Mouse (Mus musculus): Measurements from ENCODE around the gene Ggact. TPM values are rescaled to one million over a fixed set of nuclear protein-coding genes. Genes with fewer than 3 reads are reported as not detected.

The Ggact gene
- total RNA-seq, 2 experiments from 2014 or later, result 11.4 to 11.5 TPM

- DNase-seq, result no peak
- intact Hi-C loops (cut with DNase I), result loop anchor here (10.0 kb wide), 2 partner anchors 488 to 648 kb away; no protein-coding TSS in a partner anchor
These were observed 40.9 kb downstream of the Ggact start for GRCm38 (mm10) chr14:122872612-122873011.

- intact Hi-C loops (cut with DNase I), result loop anchor here (10.0 kb wide), 2 partner anchors 487 to 647 kb away; no protein-coding TSS in a partner anchor
- DNase-seq, result no peak
These were observed 41.5 kb downstream of the Ggact start for GRCm38 (mm10) chr14:122871841-122872580.

GRCm38 (mm10) chr14:122869831-122870230, 43.7 kb downstream of the Ggact start:
- DNase-seq, result no peak
- intact Hi-C loops (cut with DNase I), result loop anchor here (10.0 kb wide), 2 partner anchors 485 to 645 kb away; no protein-coding TSS in a partner anchor

GRCm38 (mm10) chr14:122867531-122868285, 45.8 kb downstream of the Ggact start:
- intact Hi-C loops (cut with DNase I), result no loop called here
- DNase-seq, result peak; percentile 61

GRCm38 (mm10) chr14:122865462-122866129, 48.0 kb downstream of the Ggact start:
- intact Hi-C loops (cut with DNase I), result no loop called here
- DNase-seq, result no peak

- peak; percentile 54 for DNase-seq
- intact Hi-C loops (cut with DNase I), result no loop called here
These were observed 50.9 kb downstream of the Ggact start for GRCm38 (mm10) chr14:122862623-122863022.

GRCm38 (mm10) chr14:122859792-122860191, 53.8 kb downstream of the Ggact start:
- no peak for DNase-seq
- intact Hi-C loops (cut with DNase I), result no loop called here

- intact Hi-C loops (cut with DNase I), result no loop called here
- DNase-seq, result no peak
These were observed 61.0 kb downstream of the Ggact start for GRCm38 (mm10) chr14:122852506-122853057.

GRCm38 (mm10) chr14:122837018-122837417, 76.5 kb downstream of the Ggact start:
- DNase-seq, result peak; percentile 42
- intact Hi-C loops (cut with DNase I), result no loop called here

- DNase-seq, result no peak
- intact Hi-C loops (cut with DNase I), result no loop called here
These were observed 77.3 kb downstream of the Ggact start for GRCm38 (mm10) chr14:122836221-122836620.

- no peak for DNase-seq
- intact Hi-C loops (cut with DNase I), result no loop called here
These were observed 77.9 kb downstream of the Ggact start for GRCm38 (mm10) chr14:122835487-122836190.

- no peak for DNase-seq
- intact Hi-C loops (cut with DNase I), result no loop called here
These were observed 78.8 kb downstream of the Ggact start for GRCm38 (mm10) chr14:122834753-122835152.

- DNase-seq, result no peak
- intact Hi-C loops (cut with DNase I), result no loop called here
These were observed 79.9 kb downstream of the Ggact start for GRCm38 (mm10) chr14:122833666-122834065.

- intact Hi-C loops (cut with DNase I), result no loop called here
- no peak for DNase-seq
These were observed 83.1 kb downstream of the Ggact start for GRCm38 (mm10) chr14:122830433-122830832.

- DNase-seq, result no peak
- intact Hi-C loops (cut with DNase I), result no loop called here
These were observed 88.1 kb downstream of the Ggact start for GRCm38 (mm10) chr14:122825464-122825863.

GRCm38 (mm10) chr14:122823791-122824190, 89.8 kb downstream of the Ggact start:
- intact Hi-C loops (cut with DNase I), result no loop called here
- no peak for DNase-seq

GRCm38 (mm10) chr14:122821002-122821401, 92.6 kb downstream of the Ggact start:
- intact Hi-C loops (cut with DNase I), result no loop called here

GRCm38 (mm10) chr14:122800296-122800695, 113.3 kb downstream of the Ggact start:
- intact Hi-C loops (cut with DNase I), result no loop called here
- DNase-seq, result no peak

More at GRCm38 (mm10) chr14:122821002-122821401, 92.6 kb downstream of the Ggact start:
- no peak for DNase-seq

- intact Hi-C loops (cut with DNase I), result no loop called here
- DNase-seq, result no peak
These were observed 120.2 kb downstream of the Ggact start for GRCm38 (mm10) chr14:122793368-122793767.

- intact Hi-C loops (cut with DNase I), result no loop called here
- no peak for DNase-seq
These were observed 123.4 kb downstream of the Ggact start for GRCm38 (mm10) chr14:122790111-122790510.

Measured in left cerebral cortex, postnatal 4 days (tissue).